Mouse (Mus musculus) megakaryocyte, embryonic 14.5 days (primary cell): ENCODE data around the gene Treh. TPM values are rescaled to one million over a fixed set of nuclear protein-coding genes. Genes with fewer than 3 reads are reported as not detected.

Experiments
- H3K27me3 ChIP-seq: replicated peaks from 2 replicates; pipeline ENCODE3; 2012; ENCODE audit warnings: inconsistent platforms
- H3K36me3 ChIP-seq: replicated peaks from 2 replicates; pipeline ENCODE3; 2012; ENCODE audit warnings: low read length, inconsistent platforms, mixed read lengths
- H3K4me1 ChIP-seq: 2 replicates; pipeline ENCODE4 v1.6.1; 2012; ENCODE audit warnings: inconsistent platforms
- H3K4me3 ChIP-seq: replicated peaks from 2 replicates; pipeline ENCODE3; 2012; ENCODE audit warnings: moderate library complexity, mild to moderate bottlenecking, inconsistent platforms
- H3K9me3 ChIP-seq: 2 replicates; pipeline ENCODE4 v1.6.1; 2012; ENCODE audit warnings: inconsistent platforms
- FLI1 ChIP-seq: IDR thresholded peaks from 2 replicates; pipeline ENCODE4 v1.6.1; 2012; ENCODE audit warnings: low read length, inconsistent platforms, mixed read lengths
- GATA1 ChIP-seq: IDR thresholded peaks from 3 replicates; pipeline ENCODE4 v1.6.1; 2012; ENCODE audit warnings: mixed read lengths, low read length, inconsistent platforms, borderline replicate concordance
- polyA plus RNA-seq: library from polyadenylated mRNA; stranded (reverse); fragments of >175 nt; gene quantifications from 2 replicates; pipeline ENCODE4 v1.2.3, GENCODE M21; 2012; ENCODE audit warnings: low replicate concordance; ENCODE audit not compliant: insufficient read depth

Gene Treh
- polyA plus RNA-seq, 1 experiment, result not detected

DNA sequence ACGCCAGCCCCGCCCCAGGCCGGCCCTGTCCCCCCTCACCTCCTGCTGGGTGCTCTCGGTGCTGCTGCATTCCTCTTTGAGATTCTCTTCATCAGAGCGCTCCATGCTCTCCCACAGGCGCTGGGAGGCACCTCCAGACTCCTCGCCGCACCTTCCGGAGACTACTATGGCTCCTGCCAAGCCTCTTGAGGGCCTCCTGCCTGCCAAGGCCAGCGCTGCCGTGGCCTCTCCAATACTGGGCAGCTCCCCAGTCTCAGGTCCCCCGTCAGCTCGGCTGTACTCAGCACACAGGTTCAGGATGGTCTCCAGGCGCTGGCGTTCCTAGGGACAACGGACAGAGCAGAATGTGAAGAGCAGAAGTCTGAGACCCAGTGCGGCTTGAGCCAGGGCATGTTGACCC, 38.6 kb downstream of the Treh start:
- Histone ChIP-seq H3K9me3 (no peaks in the 10 kb centered on the region), H3K4me1 (peaks cover 26% of the 10 kb centered on the region), H3K36me3 (peaks cover 37% of the 10 kb centered on the region), H3K27me3 (peaks cover 32% of the 10 kb centered on the region), H3K4me3 (no peak overlapping the region)
- no peak for TF ChIP-seq FLI1
- no peak for TF ChIP-seq GATA1

DNA sequence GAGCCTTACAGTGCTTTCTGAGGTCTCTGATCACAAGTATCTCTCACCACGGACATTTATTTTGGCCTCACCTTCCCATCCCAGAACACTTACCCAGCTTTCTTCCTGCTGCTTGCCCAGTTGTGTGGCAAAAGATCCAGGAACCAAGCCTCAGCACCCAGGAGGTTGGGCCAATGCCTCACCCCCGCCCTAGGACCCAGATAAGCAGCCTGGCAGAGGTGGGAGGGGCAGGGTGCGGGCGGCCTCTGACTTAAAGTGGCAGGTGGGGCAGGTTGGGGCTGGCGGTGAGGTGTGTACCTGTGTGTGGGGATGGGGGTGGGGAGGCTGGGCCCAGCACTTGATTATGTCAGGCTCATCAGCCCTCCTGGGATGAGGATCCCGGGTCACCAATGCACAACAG, 40.0 kb downstream of the Treh start:
- Histone ChIP-seq H3K27me3 (peaks cover 21% of the 10 kb centered on the region), H3K9me3 (no peaks in the 10 kb centered on the region), H3K4me1 (peaks cover 36% of the 10 kb centered on the region), H3K4me3 (no peak overlapping the region), H3K36me3 (peaks cover 35% of the 10 kb centered on the region)
- no peak for TF ChIP-seq FLI1
- TF ChIP-seq GATA1, result no peak

DNA sequence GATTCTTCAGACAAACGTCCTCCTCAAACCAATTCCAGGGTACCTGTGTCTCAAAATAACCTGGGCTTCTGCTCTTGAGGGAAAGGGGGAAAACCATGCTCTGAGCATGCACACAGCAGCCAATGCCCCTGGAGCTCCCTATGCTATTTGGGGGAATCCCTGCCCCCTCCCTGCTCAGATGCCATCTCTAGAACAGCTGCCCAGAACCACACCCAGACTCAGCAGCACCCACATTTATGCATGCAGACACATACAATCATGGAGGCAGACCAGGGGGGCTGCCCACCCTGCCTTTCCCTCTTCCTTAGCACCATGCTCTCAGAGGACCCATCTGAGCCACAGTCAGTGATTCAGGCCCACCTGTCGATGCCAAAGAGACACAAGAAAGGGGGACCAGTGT, 40.5 kb downstream of the Treh start:
- Histone ChIP-seq H3K36me3 (peaks cover 35% of the 10 kb centered on the region), H3K9me3 (no peaks in the 10 kb centered on the region), H3K4me3 (no peak overlapping the region), H3K27me3 (peaks cover 21% of the 10 kb centered on the region), H3K4me1 (peaks cover 40% of the 10 kb centered on the region)
- no peak for TF ChIP-seq FLI1
- no peak for TF ChIP-seq GATA1

DNA sequence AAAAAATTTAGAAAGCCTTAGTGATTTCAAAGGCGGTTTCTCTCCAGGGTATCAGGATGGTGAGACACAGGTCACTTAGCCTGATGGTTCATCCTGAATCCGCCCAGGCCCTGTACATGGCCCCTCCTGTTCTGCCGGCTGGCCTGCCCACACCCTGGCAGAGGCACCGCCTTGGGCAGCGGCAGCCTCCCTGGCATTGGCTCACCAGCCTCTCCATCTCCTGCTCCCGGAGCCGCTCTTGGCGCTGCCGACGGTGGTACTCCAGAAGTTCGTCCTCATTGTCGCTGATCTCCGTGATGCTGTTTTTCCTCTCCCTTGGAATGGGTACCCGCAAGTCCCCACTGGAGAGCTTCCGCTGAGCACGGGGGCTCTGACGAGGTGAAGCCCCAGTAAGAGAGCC, 42.1 kb downstream of the Treh start:
- H3K9me3 ChIP-seq, result no peaks in the 10 kb centered on the region
- H3K27me3 ChIP-seq, result peaks cover 22% of the 10 kb centered on the region
- no peak for TF ChIP-seq FLI1
- TF ChIP-seq GATA1, result no peak
- peaks cover 51% of the 10 kb centered on the region for H3K4me1 ChIP-seq
- peaks cover 35% of the 10 kb centered on the region for H3K36me3 ChIP-seq
- no peak overlapping the region for H3K4me3 ChIP-seq

DNA sequence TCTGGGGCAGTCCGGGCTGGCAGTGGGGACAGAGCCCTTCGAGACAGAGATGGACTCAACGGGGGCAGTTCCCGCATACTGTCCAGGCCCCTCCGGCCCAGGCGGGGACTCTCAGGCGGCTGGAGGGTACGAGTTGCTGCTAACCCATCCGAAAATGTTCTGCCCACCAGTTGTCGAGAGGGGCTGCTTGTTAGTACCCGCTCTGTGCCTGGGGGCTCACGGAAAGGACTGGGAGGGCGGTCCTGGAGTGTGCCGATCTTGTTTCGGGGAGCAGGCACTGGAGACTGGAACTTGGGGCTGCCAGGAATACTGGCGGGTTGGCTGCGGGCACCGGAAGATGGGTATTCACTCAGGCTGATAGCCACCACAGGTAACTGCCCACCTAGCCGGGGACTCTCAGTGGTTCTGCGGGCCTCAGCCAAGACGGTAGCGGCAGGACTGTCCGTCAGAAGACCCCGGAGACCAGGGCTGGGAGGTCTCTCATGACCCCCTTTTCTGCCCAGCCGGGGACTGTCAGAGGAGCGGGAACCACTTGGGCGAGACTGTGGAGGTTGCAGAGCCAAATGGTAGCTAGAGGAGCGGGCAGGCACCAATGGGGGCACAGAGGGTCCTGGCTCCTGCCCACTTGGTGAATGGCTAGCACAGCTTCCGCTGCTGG, 42.8 kb downstream of the Treh start:
- peaks cover 58% of the 10 kb centered on the region for H3K4me1 ChIP-seq
- no peaks in the 10 kb centered on the region for H3K9me3 ChIP-seq
- peaks cover 24% of the 10 kb centered on the region for H3K27me3 ChIP-seq
- TF ChIP-seq GATA1 (no peak), FLI1 (no peak)
- H3K4me3 ChIP-seq, result no peak overlapping the region
- peaks cover 29% of the 10 kb centered on the region for H3K36me3 ChIP-seq

DNA sequence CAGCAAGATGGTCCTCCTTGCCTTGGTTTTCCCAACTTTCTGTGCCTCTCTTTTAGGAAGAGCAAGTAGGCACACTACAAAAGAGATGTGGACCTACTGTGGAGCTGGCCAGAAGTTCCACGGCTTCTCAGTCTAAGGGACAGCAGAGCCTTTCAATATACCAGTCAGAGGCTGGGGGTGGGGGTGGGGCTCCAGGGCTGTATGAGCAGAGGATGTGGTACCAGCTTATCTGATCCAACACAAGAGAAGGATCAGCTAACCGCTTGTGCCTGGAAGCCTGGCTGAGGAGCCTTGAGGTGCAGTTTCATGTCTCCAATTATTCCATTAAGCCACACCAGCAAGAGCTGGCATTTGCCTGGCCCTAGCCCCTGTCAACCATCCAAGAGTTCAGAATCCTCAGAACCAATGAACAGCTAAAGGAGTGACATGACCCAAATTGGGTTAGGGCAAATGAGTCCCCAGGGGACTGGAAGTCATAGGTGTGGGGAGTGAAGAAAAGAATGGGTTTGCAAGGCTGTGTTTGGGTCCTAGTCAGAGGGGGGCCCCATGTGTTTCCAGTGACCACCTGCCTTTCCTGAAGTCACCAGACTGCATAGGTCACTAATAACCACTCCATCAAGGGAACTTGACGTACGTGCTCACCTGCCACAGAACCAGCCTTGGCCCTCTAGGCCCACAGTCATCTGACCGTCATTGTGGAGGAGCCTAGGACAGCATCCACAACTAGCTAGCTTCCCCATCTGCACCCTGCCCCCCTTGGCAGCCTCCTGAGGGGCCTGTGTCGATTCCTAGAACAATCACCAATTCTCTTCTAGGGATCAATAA, 44.2 kb downstream of the Treh start:
- peaks cover 70% of the 10 kb centered on the region for H3K4me1 ChIP-seq
- TF ChIP-seq GATA1 (no peak), FLI1 (no peak)

DNA sequence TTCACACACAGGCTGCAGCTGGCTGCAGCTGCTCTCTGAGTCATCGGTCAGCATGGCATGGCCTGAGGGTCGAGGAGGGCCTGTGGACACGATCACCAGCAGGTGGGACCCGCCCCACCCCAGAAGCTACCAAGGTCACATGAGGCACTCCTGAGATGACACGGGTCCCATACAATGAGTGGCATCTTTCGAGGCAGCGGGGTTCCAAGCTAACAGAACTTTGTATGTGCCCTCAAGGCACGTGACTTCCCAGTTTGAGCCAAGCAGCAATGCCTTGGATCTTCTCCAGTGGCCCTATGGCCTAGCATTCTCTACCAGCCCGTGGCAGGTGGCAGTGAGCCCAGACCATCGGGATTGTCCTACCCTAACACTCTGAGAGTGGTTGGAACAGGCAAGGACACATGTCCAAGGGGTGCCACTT, 44.8 kb downstream of the Treh start:
- no peaks in the 10 kb centered on the region for H3K9me3 ChIP-seq
- peaks cover 18% of the 10 kb centered on the region for H3K27me3 ChIP-seq
- peaks cover 20% of the 10 kb centered on the region for H3K36me3 ChIP-seq
- TF ChIP-seq GATA1 (no peak), FLI1 (no peak)
- no peak overlapping the region for H3K4me3 ChIP-seq
- H3K4me1 ChIP-seq, result peaks cover 70% of the 10 kb centered on the region

More for the DNA sequence above, 44.2 kb downstream of the Treh start:
- Histone ChIP-seq H3K36me3 (peaks cover 20% of the 10 kb centered on the region), H3K4me3 (no peak overlapping the region), H3K9me3 (no peaks in the 10 kb centered on the region), H3K27me3 (peaks cover 20% of the 10 kb centered on the region)

DNA sequence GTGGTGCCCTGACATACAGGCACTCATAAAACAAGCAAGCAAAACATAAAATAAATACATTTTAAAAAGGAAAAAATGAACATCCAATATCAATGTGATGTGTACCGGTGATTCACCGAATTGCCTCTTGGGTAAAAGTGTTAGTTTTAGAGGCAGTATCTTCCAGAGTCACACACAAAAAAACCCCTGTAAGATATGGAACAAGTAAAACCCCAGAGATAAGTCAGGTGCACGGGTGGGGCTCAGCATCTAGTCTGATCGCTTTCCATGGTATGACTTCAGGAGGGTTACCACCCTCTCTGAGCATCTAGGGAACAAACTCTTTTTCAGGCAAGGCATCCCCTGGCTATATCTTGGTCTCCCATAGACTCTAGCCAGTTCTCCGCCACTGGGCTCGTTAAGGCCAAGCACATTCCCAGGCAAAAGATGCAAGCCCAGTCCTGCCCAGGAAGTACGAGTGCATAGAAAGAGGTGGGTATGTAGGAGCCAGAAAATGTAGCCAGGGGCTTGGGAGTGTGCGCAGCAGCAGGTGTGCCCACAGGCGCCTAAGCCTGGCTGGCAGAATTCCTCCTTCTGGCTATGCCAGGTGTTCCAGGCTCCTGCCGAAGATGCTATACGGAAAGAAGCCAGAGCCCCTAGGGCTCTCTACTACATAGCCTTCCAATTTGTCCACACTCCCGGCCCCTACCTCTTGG, 46.1 kb downstream of the Treh start:
- Histone ChIP-seq H3K36me3 (peaks cover 15% of the 10 kb centered on the region), H3K4me1 (peaks cover 71% of the 10 kb centered on the region), H3K27me3 (peaks cover 17% of the 10 kb centered on the region), H3K4me3 (no peak overlapping the region), H3K9me3 (no peaks in the 10 kb centered on the region)
- TF ChIP-seq FLI1 (no peak), GATA1 (no peak)

DNA sequence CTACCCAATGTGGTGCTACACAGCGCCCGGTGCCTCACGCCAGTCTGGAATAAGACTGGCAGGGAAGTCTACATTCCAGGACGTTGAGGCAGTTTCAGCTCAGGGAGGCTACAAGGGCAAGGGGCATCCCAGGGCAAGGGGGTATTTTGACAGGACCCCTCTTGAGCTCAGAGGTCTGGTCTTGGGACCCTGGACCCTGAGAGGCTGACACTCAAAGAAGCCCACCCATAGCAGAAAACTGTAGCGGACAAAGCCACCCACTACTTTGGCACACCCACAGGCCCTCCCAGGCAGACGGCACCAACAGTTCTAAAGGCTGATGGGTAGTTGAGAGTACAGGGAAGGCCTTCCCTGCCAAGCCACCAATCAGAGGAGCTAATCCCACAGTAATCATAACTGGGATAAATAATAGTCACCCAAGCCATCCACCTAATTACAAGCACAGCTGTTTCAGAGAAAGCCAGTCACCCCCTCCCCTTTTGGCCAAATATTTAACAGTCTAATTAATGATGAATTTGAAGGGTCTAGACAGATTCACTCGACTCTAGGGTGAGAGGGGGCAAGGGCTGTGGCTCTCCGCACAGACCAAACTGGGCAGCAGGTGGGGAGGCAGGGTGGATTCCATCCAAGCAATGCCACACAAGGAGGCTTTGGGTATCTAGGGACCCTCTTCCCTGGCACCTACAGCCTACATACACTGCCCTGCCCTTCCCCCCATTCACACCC, 46.8 kb downstream of the Treh start:
- no peak for TF ChIP-seq FLI1
- no peak for TF ChIP-seq GATA1
- Histone ChIP-seq H3K9me3 (no peaks in the 10 kb centered on the region), H3K27me3 (peaks cover 21% of the 10 kb centered on the region), H3K36me3 (peaks cover 15% of the 10 kb centered on the region), H3K4me3 (peak overlapping the region; percentile 50), H3K4me1 (peaks cover 74% of the 10 kb centered on the region)
